In genomic region chr3:89245688-89246171, GRCm38 (mm10) we compare ENCODE assay signal across 8 mouse cellular contexts. TPM values are rescaled to one million over a fixed set of nuclear protein-coding genes. Genes with fewer than 3 reads are reported as not detected.
DNase-seq lines count a peak whose midpoint lies in the region; ATAC-seq and TF ChIP-seq lines count a peak whose summit lies in the region.

Gene Krtcap2 (plus strand): TSS chr3:89245966.

- no peaks in the 10 kb centered on the region for H3K27me3 ChIP-seq in cerebellum, adult 2 months (ENCODE audit: control insufficient read depth, insufficient read depth, low read length)
- H3K27me3 ChIP-seq in hindbrain, embryonic 10.5 days (ENCODE audit: insufficient read depth, poor library complexity, severe bottlenecking), result peaks cover 36% of the 10 kb centered on the region
- no peaks in the 10 kb centered on the region for H3K27me3 ChIP-seq in neural tube, embryonic 12.5 days (replicated peaks)

- TF ChIP-seq CTCF in cerebellum, adult 2 months (IDR thresholded peaks at IDR 0.05; ENCODE audit: borderline replicate concordance, insufficient read depth, low read depth, low read length), result no peak

- H3K9me3 ChIP-seq in hindbrain, embryonic 10.5 days, result no peaks in the 10 kb centered on the region
- H3K9me3 ChIP-seq in neural tube, embryonic 12.5 days, result no peaks in the 10 kb centered on the region

- peak within 1 kb of the TSS; percentile 76 for H3K9ac ChIP-seq in neural tube, embryonic 12.5 days

- under 1% methylated on average over 20 of the region's 20 CpGs for WGBS in cerebellum, adult 2 months
- WGBS in hindbrain, embryonic 10.5 days, result 5% methylated on average over 20 of the region's 20 CpGs
- WGBS in neural tube, embryonic 12.5 days, result 4% methylated on average over 20 of the region's 20 CpGs

- H3K4me2 ChIP-seq in neural tube, embryonic 12.5 days (replicated peaks), result peak within 1 kb of the TSS; percentile 83

- no peak for TF ChIP-seq POLR2A in cerebellum, adult 2 months (IDR thresholded peaks at IDR 0.05; ENCODE audit: borderline replicate concordance, insufficient read depth, low read length)

- peaks cover 41% of the 10 kb centered on the region for H3K36me3 ChIP-seq in hindbrain, embryonic 10.5 days
- H3K36me3 ChIP-seq in neural tube, embryonic 12.5 days, result peaks cover 25% of the 10 kb centered on the region

- H3K4me1 ChIP-seq in cerebellum, adult 2 months (ENCODE audit: control insufficient read depth, insufficient read depth, low read length), result peaks cover 14% of the 10 kb centered on the region
- H3K4me1 ChIP-seq in hindbrain, embryonic 10.5 days (replicated peaks), result peaks cover 70% of the 10 kb centered on the region
- H3K4me1 ChIP-seq in neural tube, embryonic 12.5 days, result peaks cover 43% of the 10 kb centered on the region

- intact Hi-C loops in left cerebral cortex, postnatal 4 days (cut with DNase I), result loop anchor here (5.0 kb wide), 1 partner anchor 37 kb away; the partner anchor contains the start of gene Efna1

- peak; percentile 45 for ATAC-seq in neural tube, embryonic 12.5 days (ENCODE audit: low FRiP score, low read depth)

- H3K4me3 ChIP-seq in cerebellum, adult 2 months (replicated peaks; ENCODE audit: insufficient read depth, low read depth, low read length), result peak within 1 kb of the TSS; percentile 95
- H3K4me3 ChIP-seq in hindbrain, embryonic 10.5 days, result peak within 1 kb of the TSS; percentile 82
- peak within 1 kb of the TSS; percentile 66 for H3K4me3 ChIP-seq in neural tube, embryonic 12.5 days

- peak within 1 kb of the TSS; percentile 87 for H3K27ac ChIP-seq in cerebellum, adult 2 months (ENCODE audit: insufficient read depth, low read length)
- H3K27ac ChIP-seq in hindbrain, embryonic 10.5 days, result peak within 1 kb of the TSS; percentile 94
- peak within 1 kb of the TSS; percentile 74 for H3K27ac ChIP-seq in neural tube, embryonic 12.5 days

- DNase-seq in spleen, postnatal 4 days (ENCODE audit: low spot score in 2 of 2), result peak; percentile 29 to 69
- no peak for DNase-seq in spleen, postnatal 14 days (ENCODE audit: low spot score in 2 of 2)
- DNase-seq in cerebellum, adult 2 months, result peak; percentile 79
- peak; percentile 62 to 82 for DNase-seq in frontal cortex, adult 2 months (ENCODE audit: extremely low spot score in 1 of 2, low spot score in 1 of 2)
- peak; percentile 48 for DNase-seq in hindbrain, embryonic 10.5 days (ENCODE audit: low spot score)
- peak; percentile 77 for DNase-seq in left cerebral cortex, postnatal 4 days
- no peak for DNase-seq in ovary, adult 18-20 months (ENCODE audit: low spot score)

RNA-seq across cellular contexts. Expression of gene Krtcap2, which starts in this region (rescaled TPM):
- polyA plus RNA-seq in cerebellum, adult 2 months (2012; rRNA removed), result 80.4 and 82.9 TPM in 2 replicates
- 53.0 and 66.4 TPM in 2 replicates for polyA plus RNA-seq in frontal cortex, adult 2 months (2012; rRNA removed)
- 276 and 282 TPM in 2 replicates for polyA plus RNA-seq in hindbrain, embryonic 10.5 days (2016; fragmentation: Nextera tagmentation; extraction: Ambion mirVana)
- 100 to 1,000 TPM in 1 of 2 experiments, 10 to 100 TPM in 1; 86.2 to 106 TPM for total RNA-seq in left cerebral cortex, postnatal 4 days (2021)
- polyA plus RNA-seq in neural tube, embryonic 12.5 days (2016; fragmentation: Nextera tagmentation; extraction: Ambion mirVana), result 232 and 252 TPM in 2 replicates

Comparison
In these comparisons a context has a peak if more than half of its experiments do, and no peak if none do; other contexts are left out.
1. DNase-seq: peak in spleen, postnatal 4 days (2 of 2), cerebellum, adult 2 months (2 of 2), frontal cortex, adult 2 months (2 of 2), hindbrain, embryonic 10.5 days (single experiment) and left cerebral cortex, postnatal 4 days (single experiment); none in spleen, postnatal 14 days (0 of 2) and ovary, adult 18-20 months (single experiment).
2. Peak in every context shown above with its lines, with median percentiles within 50 percentile points of each other: H3K27ac ChIP-seq and H3K4me3 ChIP-seq.